Mouse (Mus musculus): Measurements from ENCODE around the gene Tas2r130. TPM values are rescaled to one million over a fixed set of nuclear protein-coding genes. Genes with fewer than 3 reads are reported as not detected.
"Not testable (repeated sequence)": the region's sequence is repeated elsewhere in the genome, so short reads cannot be mapped to it uniquely, and the experiment has no call there.

Gene Tas2r130
- not detected in 2 replicates for polyA plus RNA-seq (2015; fragmentation: Nextera tagmentation; extraction: Ambion mirVana)

DNA sequence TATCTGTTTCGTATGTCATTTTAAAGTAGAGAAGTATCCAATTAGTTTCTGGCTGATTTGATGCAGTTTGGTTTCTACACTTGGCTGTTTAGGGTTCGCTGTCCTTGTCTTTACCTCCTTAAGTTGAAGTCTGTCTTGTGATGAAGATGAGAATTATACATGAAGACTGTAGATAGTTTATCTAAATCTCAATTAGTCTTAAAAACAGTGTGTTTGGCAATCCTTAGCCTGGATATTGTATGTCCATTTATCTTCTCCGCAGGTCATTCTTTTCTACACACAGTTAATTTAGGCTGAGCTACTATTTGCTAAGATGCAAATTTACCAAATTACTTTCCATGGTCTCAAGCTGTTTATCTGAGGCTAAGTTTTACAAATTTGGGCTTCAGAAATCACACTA lies at the start of gene Tas2r130:
Tas2r130 (minus strand) TSS at position 101 of the 400 bp plus-strand sequence.
- Histone ChIP-seq H3K9ac (replicated peaks) (no peak within 1 kb of the TSS), H3K27me3 (no peaks in the 10 kb centered on the region), H3K27ac (replicated peaks) (no peak within 1 kb of the TSS), H3K4me1 (no peaks in the 10 kb centered on the region), H3K4me3 (no peak within 1 kb of the TSS), H3K36me3 (no peaks in the 10 kb centered on the region), H3K4me2 (replicated peaks) (no peak within 1 kb of the TSS), H3K9me3 (no peaks in the 10 kb centered on the region)
- no peak for ATAC-seq (replicated peaks)
- 77% methylated on average over 3 of the region's 3 CpGs for WGBS

DNA sequence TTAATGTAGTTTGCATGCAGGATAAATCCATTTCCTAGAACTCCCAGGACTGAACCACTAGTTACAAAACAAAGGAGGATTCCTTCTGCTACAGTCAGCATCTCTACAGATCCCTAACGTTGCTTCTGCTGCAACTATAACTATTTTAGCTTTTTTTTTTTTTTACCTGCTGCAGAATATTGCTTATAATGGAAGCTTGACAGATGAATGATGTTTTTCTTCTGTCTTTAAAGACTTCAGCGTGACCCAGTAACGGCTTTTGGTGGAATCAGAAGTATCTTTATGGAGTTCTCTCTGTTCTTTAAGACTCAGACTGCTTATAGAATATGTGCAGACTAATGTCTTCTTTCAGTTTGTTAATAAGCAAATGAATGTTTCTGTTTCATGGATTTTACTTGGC lies 48.1 kb upstream of the Tas2r130 start, which contains the start of gene Tas2r106:
Tas2r106 (minus strand) TSS at position 101 of the 400 bp plus-strand sequence.
- Histone ChIP-seq H3K4me2 (replicated peaks) (no peak within 1 kb of the TSS), H3K4me3 (no peak within 1 kb of the TSS), H3K27me3 (no peaks in the 10 kb centered on the region), H3K27ac (replicated peaks) (no peak within 1 kb of the TSS), H3K9me3 (peaks cover 13% of the 10 kb centered on the region; the same call in 1 of the 2 replicates), H3K4me1 (no peaks in the 10 kb centered on the region), H3K9ac (replicated peaks) (no peak within 1 kb of the TSS), H3K36me3 (no peaks in the 10 kb centered on the region)
- ATAC-seq (replicated peaks), result no peak
- WGBS, result 73% methylated on average over 3 of the region's 3 CpGs

DNA sequence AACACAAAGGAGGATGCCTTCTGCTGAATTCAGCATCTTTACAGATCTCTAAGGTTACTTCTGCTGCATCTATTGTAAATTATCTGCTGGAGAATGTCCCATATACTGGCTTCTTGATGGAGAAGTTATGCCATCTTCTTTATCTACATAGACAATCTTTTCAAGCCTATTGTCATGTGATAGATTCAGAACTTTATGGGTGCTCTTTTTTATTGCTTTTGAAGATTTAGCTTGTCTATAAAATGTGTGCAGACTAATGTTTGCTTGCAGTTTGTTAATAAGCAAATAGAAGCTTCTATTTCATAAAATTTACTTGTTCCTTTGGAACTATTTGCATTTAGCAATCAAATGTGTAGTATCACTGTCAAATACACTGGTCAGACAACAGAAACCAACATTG lies 29.3 kb upstream of the Tas2r130 start, which contains the start of gene Tas2r107:
Tas2r107 (minus strand) TSS at position 101 of the 400 bp plus-strand sequence.
- Histone ChIP-seq H3K27ac (replicated peaks) (no peak within 1 kb of the TSS), H3K4me2 (replicated peaks) (no peak within 1 kb of the TSS), H3K27me3 (no peaks in the 10 kb centered on the region), H3K4me1 (no peaks in the 10 kb centered on the region), H3K9ac (replicated peaks) (no peak within 1 kb of the TSS), H3K36me3 (no peaks in the 10 kb centered on the region), H3K4me3 (no peak within 1 kb of the TSS), H3K9me3 (peaks cover 22% of the 10 kb centered on the region)
- ATAC-seq (replicated peaks), result no peak

GRCm38 (mm10) chr6:131609956-131610355 lies 20.8 kb downstream of the Tas2r130 start:
- H3K4me3 ChIP-seq; H3K27me3 ChIP-seq; H3K36me3 ChIP-seq; ATAC-seq (replicated peaks); H3K27ac ChIP-seq (replicated peaks); H3K9me3 ChIP-seq; H3K9ac ChIP-seq (replicated peaks); H3K4me2 ChIP-seq (replicated peaks); H3K4me1 ChIP-seq: not testable (repeated sequence)
- WGBS, result 77% methylated on average over 1 of the region's 1 CpGs

GRCm38 (mm10) chr6:131604821-131605220 lies 25.9 kb downstream of the Tas2r130 start:
- 94% methylated on average over 4 of the region's 4 CpGs for WGBS
- Histone ChIP-seq H3K27ac (replicated peaks) (no peak overlapping the region), H3K9ac (replicated peaks) (no peak overlapping the region), H3K36me3 (no peaks in the 10 kb centered on the region), H3K4me2 (replicated peaks) (no peak overlapping the region), H3K4me3 (no peak overlapping the region), H3K4me1 (no peaks in the 10 kb centered on the region), H3K27me3 (no peaks in the 10 kb centered on the region), H3K9me3 (no peaks in the 10 kb centered on the region)
- ATAC-seq (replicated peaks), result no peak

Other genes with a start within 250 kb of the Tas2r130 start
- 19.5 and 20.8 TPM in 2 replicates for gene Ybx3, start 242.4 kb downstream of the Tas2r130 start, polyA plus RNA-seq (2015; fragmentation: Nextera tagmentation; extraction: Ambion mirVana)
- not detected in 2 replicates for gene 5430401F13Rik, start 144.5 kb downstream of the Tas2r130 start, polyA plus RNA-seq (2015; fragmentation: Nextera tagmentation; extraction: Ambion mirVana)
- not detected in 2 replicates for gene Gm6619, start 144.5 kb downstream of the Tas2r130 start, polyA plus RNA-seq (2015; fragmentation: Nextera tagmentation; extraction: Ambion mirVana)
- gene Tas2r107, start 29.2 kb upstream of the Tas2r130 start, polyA plus RNA-seq (2015; fragmentation: Nextera tagmentation; extraction: Ambion mirVana), result not detected in 2 replicates
- gene Tas2r106, start 48.0 kb upstream of the Tas2r130 start, polyA plus RNA-seq (2015; fragmentation: Nextera tagmentation; extraction: Ambion mirVana), result not detected in 2 replicates
- not detected in 2 replicates for gene Tas2r104, start 54.8 kb upstream of the Tas2r130 start, polyA plus RNA-seq (2015; fragmentation: Nextera tagmentation; extraction: Ambion mirVana)
- not detected in 2 replicates for gene Tas2r105, start 56.6 kb upstream of the Tas2r130 start, polyA plus RNA-seq (2015; fragmentation: Nextera tagmentation; extraction: Ambion mirVana)
- not detected in 2 replicates for gene Tas2r114, start 59.2 kb upstream of the Tas2r130 start, polyA plus RNA-seq (2015; fragmentation: Nextera tagmentation; extraction: Ambion mirVana)

Data from forebrain, embryonic 15.5 days (tissue).